Mouse (Mus musculus) embryo, embryonic 11.5 days (tissue): Measurements from ENCODE around the gene Map6d1.
A peak's percentile ranks its signal among the peaks of the same experiment; 100 is the strongest.

ENCODE experiments used
- DNase-seq: peaks from one replicate; pipeline ENCODE4 v3.0.0-alpha.2; 2012; ENCODE audit warnings: low read depth, low spot score

Gene Map6d1

DNA sequence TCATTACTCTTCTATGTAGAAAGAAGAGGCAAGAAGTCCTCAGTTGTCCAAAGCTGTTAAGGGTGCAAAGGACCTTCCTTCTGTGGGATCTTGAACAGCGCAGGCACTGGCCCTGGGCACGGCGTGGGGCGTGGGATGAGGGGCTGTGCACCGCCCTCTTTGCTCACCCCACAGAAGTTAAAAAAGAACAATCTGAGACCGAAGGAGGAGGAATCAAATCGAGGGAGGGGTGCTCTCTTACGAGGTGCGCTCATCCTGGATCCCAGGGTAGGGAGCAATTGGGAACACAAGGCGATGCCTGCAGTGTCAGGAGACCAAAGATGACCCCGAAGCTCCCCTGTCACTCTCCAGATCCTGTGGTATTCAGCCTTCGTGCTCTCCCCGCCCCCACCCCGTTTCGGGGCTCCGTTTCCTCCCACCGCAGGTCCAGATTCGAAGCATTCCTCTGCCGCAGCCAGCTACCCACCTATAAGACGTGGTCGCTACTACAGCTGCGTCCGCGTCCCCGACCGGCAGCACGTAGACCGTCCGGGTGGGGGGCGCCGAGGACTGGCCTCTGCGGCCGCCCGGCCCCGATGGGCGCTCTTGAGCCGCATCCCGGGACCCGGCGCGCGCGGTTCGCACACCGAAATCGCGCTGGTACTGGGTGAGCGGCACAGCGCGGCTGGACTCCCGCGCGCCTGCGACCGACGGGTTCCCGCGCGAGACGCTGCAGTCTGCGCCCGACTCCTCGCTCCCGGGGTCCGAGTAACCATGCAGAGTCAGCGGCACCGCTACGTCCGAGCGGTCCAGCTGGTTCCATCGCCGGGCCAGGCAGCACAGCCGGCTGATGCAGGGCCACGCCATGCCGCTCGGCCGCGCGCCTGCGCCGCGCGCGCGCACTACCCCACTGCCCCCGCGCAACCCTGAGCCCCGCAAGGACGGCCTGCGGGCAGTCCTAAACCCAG is at the start of gene Map6d1:
Gene Map6d1 (minus strand): TSS at position 891 of the 947 bp plus-strand sequence.
- peak; percentile 36 for DNase-seq

DNA sequence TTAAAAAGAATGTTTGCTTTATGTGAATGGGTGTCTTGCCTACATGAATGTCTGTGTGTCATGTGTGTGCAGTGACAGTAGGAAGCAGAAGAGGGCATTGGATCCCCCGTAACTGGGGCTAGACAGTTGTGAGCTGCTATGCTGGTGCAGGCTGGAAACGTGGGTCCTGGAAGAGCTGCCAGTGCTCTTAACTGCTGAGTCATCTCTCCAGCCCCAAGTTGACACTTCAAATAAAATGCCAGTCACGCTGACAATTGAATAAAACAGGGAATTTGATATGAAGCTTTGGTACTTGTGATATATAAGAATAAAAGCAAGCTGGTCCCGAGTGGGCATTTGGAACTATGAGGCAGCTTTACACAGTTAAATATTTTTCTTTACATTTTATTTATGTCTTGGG is 39.1 kb upstream of the Map6d1 start:
- DNase-seq, result no peak

DNA sequence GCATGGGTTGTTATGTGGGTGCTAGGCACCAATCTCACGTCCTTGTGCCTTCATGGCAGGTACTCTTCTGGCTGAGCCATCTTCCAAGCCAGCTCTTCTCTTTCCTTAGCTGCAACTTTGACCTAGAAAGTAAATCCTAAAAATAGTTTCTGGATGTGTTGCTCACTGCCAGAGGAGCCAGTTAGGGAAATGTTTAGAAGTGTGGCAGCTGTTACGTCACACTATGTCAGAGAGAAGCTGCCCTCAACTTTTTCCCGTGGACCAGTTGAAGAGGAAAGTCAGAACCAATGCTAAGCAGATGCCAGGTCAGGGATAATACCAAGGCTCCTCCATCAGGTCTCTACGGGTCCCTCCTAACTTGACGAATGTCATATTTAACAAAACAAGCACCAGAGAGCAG is 38.2 kb upstream of the Map6d1 start:
- no peak for DNase-seq

DNA sequence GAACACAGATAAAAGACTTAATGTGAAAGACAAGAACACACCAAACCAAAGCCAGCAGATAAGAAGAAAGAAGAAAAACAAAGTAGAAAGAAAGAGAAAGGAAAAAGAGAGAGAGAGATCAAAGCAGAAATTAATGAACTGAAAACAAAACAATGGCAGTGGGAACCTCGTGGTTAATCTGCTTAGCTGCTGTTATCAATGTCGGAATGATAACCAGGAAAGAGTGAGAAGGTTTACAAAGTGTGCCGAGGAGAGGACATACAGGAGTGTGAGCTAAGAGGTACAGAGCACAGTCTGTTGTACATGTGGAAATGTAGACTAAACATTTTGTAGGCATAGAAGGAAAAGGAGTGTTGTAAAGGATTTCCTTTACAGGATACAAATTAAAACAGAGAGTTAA is 31.8 kb upstream of the Map6d1 start:
- DNase-seq, result no peak

DNA sequence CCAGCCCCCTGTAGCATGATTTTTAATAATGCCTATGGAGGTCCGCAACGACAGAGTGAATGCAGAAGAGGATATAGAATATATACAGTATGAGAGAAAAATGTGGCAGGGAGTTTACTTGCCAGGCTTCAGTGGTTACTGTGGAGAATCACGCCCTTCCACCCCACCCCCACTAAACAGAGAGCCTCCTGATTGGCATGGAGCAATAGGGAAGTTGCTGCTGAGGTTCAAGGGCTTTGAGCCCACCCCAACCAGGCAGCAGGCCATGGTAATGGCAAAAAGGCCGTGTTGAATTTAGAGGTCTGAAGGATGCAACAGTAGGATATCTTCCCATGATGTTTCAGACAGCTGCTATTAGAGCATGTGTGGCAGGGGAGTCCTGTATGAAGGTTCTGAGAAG is 30.2 kb upstream of the Map6d1 start:
- DNase-seq, result no peak

DNA sequence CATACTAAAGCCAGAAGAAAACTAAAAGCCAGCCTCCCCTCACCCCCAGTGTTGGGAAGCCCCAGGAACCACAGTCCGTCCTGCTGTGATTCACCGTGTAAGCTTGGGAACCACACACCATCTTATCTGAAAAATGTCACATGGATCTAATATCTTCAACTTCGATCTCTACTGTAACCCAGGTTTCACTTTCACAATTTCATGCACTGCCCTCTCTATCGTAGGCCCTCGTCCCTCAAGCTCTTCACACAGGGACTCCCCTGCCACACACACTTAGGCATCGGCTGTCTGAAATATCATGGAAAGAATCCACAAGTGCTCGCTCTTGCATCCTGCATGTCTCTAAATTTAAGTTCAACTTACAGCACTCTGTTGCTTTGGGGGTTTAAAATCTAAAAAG is 23.9 kb upstream of the Map6d1 start:
- DNase-seq, result no peak

DNA sequence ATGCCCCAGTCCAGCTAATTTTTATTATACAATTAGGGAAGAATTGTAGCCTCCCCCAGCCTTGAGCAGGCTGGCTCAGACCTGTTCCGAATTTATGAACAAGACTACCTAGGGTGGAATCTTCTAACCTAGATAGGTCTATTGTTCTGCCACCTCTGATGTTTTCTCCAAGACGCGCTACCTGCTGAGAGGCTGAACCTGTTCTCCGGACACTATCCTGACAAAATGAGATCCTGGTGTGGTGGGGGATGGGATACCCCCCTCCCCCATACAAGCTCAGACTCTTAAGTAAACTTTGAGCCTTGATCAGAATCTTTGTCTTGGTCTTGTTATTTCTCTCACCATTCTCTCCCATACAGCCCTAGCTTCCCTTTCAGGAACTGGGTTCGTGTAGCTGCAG is 16.8 kb upstream of the Map6d1 start:
- no peak for DNase-seq

DNA sequence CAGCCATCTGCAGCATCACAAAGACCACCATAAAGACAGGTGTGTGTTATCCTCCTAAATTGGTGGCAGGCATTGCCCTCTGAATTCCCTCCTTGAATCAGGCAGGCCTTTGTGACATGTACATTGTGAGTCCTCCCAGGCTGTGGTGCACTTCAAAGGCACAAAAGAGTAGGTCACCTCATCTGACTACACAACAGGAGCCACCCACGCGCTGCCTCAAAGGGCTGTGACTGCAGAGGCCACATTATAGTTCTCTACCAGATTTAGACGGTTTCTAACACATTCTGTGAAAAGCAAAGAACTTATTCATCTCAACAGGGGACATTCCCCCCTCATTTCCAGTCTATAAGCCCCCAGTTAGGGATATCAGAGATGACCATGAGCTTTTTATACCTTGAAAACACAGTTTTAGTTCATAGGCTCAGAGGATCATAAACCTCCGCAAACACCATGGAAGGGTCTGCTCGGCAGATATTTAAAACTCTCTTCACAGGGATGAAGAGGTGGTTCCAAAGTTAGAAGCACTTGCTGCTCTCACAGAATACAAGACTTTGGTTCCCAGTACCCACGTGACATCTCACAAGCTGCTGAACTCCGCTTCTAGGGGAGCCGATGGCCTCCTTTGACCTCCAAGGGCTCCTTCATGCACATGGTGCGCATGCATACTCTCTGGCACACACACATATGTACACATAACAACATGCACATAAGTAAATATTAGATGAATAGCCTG is 7.5 kb upstream of the Map6d1 start:
- no peak for DNase-seq

DNA sequence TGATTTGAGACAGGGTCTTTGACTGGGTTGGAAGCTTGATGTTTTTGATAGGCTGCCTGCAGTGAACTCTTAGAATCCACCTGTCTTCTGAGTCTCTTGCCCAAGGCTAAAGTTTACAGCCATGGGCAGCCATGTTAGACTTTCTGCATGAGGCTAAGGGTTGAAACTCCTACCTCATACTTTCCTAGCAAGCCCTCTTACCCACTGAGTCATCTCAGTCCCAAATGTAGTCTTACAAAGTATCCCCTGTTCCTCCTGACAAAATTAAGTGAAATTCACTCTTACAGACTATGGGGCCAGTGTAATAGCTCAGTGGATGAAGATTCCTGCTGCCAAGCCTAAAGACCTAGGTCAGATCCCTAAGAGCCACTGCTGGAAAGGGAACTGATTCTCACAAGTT is 5.9 kb upstream of the Map6d1 start:
- DNase-seq, result no peak

DNA sequence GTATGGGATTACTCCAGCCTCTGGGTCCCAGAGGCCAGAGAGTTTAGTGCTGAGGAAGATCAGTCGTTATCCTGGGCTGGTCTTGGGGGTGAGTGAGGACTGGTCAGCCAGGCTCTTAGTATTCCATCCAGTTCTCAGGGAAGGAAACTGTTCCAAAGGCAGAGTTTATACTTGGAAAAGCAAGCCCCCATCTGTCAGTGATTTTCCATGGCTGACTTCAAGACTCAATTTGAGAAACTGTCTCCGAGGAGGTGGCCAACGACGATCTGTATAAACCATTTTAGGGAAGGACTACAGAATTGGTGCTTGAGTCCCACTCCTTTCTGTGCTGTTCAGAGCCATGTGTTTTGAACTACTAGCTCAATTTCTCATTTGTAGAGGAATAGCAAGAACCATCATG is 2.5 kb downstream of the Map6d1 start:
- DNase-seq, result no peak

DNA sequence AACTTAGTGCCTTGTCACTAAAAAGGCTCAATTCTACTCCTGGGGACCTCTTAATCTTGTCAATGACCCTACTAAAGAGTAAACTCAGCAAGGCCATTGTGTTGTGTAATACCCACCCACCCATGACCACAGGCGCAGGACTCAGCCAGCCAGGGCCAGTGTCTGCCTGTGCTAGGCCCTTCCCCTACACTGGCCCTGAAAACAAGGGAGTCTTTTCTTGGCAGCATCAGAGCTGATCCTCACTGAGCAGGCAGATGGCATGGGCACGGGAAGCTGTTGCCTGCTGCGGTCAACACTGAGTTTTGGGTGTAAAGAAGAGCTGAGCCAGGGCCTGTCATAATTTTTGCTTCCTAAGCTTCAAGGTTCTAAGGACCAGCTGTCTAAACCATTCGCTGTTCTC is 3.7 kb downstream of the Map6d1 start:
- no peak for DNase-seq

DNA sequence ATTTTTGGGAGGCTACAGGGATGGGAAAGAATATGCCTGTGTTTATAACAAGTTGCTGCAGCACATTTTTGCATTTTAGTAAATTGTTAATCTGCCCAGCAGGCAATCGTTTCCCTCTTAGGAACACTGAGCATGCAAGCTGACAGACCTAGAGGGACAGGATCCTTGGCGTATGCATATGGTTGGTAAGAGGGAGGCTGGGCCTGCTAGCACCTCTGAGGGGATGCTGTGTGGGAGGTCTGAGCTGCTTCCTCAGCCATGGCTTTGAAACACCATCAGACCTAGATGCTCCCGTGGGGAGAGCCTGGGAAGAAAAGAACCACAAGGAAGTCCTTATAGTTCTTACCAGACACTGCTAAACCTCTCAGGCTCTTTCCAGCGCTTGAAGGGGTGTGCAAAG is 6.8 kb downstream of the Map6d1 start:
- DNase-seq, result no peak

DNA sequence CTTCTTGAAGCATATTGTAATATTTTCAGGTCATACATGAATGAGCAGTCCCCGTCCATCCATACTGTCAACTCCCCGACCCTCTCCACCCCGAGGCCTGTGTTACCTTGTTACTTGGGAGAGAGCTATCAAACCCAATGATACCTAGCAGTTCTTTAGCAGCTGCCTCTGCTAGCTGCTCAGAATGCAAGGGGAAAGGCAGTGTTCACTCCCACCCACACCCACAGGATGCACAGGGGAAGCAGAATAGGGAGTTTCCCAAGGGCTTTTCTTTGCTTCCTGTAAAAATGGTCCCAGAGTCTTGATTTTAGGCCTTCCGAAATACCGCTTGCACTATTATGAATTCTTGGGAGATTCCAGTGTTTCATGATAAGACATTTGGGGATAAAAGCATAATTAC is 13.0 kb downstream of the Map6d1 start:
- DNase-seq, result no peak

DNA sequence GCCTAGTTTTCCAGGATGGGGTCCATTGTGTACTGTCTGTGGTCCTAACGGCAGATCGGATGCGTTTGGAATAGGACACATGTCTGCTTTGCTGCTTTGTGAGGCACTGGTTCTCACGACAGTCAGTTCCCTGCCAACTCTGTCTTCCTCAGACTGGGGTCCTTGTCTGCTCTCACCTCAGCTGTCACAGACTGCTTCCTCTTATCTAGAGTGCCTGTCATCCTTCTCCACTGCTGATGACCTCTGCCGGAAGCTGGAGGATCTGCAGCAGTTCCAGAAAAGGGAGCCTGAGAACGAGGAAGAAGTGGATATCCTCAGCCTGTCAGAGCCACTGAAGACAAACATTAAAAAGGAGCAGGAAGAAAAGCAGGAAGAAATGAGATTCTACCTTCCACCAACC is 13.7 kb downstream of the Map6d1 start:
- no peak for DNase-seq

DNA sequence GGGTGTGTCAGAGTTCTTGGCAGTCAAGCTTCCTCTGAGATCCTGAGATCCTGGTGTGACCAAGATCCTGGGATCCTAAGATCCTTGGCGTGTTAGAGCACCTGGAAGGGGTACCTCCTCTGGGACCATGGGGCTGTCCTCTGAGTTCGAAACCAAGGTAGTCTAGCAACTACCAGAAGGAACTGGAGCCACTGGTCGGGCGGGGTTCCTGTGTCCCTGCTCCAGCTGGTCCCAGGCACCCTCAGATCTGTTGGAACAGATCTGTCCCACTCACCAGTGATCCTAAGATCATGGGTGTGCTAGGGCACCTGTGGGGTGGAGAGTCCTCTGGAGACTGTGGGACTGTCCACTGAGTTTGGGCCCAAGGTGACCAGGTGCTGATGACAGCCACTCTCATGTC is 14.5 kb downstream of the Map6d1 start:
- no peak for DNase-seq

DNA sequence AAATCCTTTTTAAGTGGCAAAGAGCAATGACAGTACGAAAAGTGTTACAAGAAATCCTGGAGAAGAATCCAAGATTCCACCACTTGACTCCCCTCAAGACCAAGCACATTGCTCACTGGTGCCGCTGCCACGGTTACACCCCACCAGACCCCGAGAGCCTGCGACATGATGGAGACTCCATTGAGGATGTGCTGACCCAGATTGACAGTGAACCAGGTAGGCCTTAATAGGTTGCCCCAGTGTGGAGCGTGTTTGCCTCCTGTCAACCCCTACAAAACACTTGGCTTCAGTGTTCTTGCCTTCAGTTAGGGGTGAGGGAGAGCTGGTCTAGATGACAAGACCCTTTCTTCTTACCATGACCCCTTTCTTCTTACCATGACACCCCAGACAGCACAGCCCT is 18.4 kb downstream of the Map6d1 start:
- no peak for DNase-seq

DNA sequence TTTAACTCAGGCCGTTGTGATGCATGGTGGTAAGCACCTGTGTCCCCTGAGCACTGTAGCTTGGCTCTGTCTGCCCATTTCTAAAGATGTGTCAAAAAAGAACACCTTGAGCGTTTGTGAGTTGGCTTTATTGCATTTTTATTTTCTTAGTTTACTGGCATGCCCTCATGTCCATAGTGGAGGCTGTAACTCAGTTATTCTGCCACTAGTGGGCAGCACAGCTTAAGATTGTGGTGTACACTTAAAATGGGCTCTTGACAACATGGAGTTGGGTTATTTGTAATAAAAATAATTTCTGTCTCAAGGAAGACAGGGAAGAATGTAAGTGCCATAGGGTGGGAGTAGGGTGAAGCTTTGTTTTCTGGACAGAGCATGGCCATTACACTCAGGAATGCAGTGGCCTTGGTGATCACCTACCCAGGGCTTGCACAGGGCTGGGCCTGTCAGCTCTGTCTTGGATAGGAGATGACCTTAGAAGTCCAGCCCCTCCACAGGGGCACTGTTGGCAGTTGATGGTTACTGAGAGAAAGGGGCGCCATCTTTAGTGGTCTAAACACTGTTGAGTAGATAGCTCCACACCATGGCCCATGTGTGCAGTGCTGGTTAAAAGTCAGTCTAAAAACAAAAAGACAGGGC is 27.4 kb downstream of the Map6d1 start:
- peak; percentile 19 for DNase-seq

DNA sequence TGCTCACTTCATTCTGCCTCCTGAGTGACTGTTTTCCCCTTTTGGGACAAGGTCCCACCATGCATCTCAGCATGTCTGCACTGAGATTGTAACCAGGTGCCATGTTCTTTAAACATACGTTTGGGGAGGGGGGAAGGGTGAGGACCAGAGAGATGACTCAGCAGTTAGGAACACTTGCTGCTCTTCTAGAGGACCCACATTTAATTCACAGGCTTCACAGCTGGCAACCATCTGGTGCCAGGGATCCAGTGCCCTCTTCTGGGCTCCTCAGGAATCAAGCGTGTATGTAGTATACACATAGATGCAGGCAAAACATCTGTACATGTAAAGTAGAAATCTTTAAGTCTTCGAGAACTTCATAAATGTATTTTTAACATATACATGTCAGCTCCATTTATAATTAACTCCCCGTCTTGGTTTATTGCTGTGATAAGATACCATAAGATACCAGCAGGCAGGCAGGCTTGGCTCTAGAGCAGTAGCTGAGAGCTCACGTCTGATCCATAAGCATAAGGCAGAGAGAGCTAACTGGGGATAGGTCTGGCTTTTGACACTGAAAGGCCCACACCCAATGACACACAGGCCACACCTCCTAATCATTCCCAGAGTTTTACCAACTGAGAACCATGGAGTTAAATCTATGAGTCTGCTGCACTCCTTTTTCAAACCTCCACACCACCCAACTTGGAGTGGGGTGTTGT is 41.5 kb downstream of the Map6d1 start:
- DNase-seq, result no peak

DNA sequence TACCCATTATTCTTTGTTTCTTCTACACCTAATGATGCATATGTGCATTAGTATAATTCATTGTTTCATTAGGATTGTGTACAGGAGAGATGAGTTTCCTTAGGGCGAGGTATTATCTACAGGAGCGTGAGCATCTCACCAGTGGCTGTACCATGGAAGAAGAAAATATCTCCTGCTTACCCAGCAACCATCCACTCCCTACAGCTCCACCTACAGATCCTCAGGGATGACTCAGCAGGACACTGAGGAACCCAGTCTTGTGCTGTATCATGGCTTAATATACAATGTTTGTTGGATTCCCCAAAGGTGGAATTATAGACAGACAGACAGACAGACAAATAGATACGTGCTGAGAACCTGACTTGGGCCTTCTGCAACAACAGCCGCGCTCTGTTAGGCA is 44.2 kb downstream of the Map6d1 start:
- DNase-seq, result no peak

DNA sequence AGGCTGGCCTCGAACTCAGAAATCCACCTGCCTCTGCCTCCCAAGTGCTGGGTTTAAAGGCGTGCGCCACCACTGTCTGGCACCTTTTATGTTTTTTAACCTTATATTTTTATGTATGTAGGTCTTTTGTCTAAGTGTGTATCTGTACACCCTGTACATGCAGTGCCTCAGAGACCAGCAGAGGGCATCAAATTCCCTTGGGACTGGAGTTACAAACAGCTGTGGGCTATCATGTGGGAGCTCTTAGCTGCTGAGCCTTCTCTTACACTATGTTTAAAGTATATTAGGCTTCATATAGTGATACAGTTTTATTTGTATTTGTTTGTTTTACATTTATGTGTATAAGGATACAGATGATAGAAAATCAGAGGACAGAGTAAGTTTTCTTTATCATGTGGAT is 45.6 kb downstream of the Map6d1 start:
- DNase-seq, result peak; percentile 13

DNA sequence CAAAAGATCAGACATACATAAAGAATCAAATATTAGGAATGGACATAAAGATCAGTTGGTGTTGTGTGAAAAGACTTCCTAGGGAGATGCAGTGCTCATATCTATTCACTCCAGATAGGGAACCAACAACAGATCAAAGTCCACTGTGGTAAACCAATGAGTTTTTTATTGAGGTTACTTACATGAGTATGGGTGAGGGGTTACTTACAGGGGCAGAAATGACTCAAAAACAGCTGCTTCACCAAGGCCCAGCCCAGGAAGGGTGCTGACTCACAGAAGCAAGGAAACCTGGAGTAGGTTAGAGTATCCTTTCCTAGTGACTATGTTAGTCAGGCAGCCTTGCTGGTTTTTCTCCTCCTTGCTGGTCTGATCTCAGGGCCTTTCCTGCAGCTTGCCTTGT is 49.1 kb downstream of the Map6d1 start:
- DNase-seq, result no peak
